Mouse (Mus musculus): ENCODE results near the gene Rpp14. TPM values are rescaled to one million over a fixed set of nuclear protein-coding genes. Genes with fewer than 3 reads are reported as not detected.

Gene Rpp14
- polyA plus RNA-seq, 1 experiment from 2014 or later: 48.5 TPM

Other genes starting within 250 kb of the Rpp14 start
- not detected in 2 replicates for gene Gm45521, start 123.1 kb upstream of the Rpp14 start, polyA plus RNA-seq (2014; fragmentation: Nextera tagmentation; extraction: Ambion mirVana)
- 0.62 and 0.89 TPM in 2 replicates for gene Dnase1l3, start 85.8 kb upstream of the Rpp14 start, polyA plus RNA-seq (2014; fragmentation: Nextera tagmentation; extraction: Ambion mirVana)
- 20.0 and 20.3 TPM in 2 replicates for gene Abhd6, start 77.5 kb upstream of the Rpp14 start, polyA plus RNA-seq (2014; fragmentation: Nextera tagmentation; extraction: Ambion mirVana)
- gene Pxk, start 17.8 kb downstream of the Rpp14 start, polyA plus RNA-seq (2014; fragmentation: Nextera tagmentation; extraction: Ambion mirVana): 37.6 and 38.9 TPM in 2 replicates
- gene Pdhb, start 92.7 kb downstream of the Rpp14 start, polyA plus RNA-seq (2014; fragmentation: Nextera tagmentation; extraction: Ambion mirVana): 202 and 215 TPM in 2 replicates
- gene Kctd6, start 133.8 kb downstream of the Rpp14 start, polyA plus RNA-seq (2014; fragmentation: Nextera tagmentation; extraction: Ambion mirVana): 12.2 and 12.8 TPM in 2 replicates
- gene Acox2, start 179.0 kb downstream of the Rpp14 start, polyA plus RNA-seq (2014; fragmentation: Nextera tagmentation; extraction: Ambion mirVana): 0.51 and 1.5 TPM in 2 replicates
- 0.85 and 1.5 TPM in 2 replicates for gene Fam107a, start 237.7 kb downstream of the Rpp14 start, polyA plus RNA-seq (2014; fragmentation: Nextera tagmentation; extraction: Ambion mirVana)